Mouse (Mus musculus): ENCODE measurements around the gene Asap2.

Asap2 gene

DNA sequence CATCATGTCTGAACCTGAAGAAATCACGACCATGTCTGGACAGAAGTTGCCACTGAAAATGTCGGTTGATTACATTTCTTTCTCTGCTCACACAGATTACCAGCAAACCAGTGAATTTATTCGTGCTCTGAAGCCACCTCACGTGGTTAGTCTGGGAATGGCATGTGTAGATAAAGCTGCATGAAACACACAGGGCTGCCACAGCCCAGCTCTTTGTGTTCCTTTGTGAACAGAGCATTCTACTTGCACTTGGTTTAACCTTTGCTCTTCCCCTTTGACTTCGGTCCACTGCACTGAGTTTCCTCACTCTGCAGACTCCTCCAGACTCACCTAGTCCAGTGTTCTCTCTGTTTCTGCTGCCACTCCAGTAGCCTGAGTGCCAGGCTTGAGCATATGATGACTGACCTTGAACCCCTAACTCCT, 312.1 kb downstream of the Asap2 start:
- no peak for DNase-seq (ENCODE audit: low read depth in 2 of 2, low spot score in 2 of 2)

DNA sequence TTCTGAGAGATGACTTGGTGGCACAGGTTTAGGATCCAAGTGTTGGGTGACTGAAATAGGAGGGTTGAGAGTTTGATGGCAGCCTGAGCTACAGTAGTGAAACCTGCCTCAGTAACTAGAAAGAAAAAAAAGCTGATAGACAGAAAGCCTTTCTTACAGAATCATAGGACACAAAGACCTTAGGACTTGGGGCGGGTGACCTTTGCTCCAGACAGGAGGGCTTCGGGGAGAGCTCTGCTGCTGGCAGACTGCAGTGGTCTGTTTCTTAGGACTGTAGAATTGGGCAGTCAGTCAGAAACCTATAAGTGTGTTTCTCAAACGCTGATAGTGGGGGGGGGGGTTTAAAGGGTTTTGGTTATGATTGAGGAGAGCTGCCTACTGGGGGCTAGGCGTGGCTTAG, 315.5 kb downstream of the Asap2 start:
- DNase-seq (ENCODE audit: low read depth in 2 of 2, low spot score in 2 of 2), result no peak

DNA sequence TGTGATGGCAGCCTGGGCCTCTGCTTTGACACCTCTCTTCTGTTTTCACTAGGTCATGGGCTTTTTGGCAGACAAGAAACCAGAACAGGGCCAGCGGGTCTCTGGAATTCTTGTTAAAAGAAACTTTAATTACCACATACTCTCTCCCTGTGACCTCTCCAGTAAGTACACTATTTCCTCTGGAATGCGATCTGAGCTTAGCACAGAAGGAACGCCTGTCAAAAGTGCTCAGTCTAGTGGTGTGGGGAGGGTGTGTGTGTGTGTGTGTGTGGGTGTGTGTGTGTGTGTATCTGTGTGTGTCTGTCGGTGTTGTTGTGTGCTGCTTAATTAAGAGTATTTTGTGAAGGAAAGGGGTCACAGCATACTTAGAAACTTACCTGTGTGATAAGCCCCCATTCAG, 316.5 kb downstream of the Asap2 start:
- DNase-seq (ENCODE audit: low read depth in 2 of 2, low spot score in 2 of 2), result no peak

DNA sequence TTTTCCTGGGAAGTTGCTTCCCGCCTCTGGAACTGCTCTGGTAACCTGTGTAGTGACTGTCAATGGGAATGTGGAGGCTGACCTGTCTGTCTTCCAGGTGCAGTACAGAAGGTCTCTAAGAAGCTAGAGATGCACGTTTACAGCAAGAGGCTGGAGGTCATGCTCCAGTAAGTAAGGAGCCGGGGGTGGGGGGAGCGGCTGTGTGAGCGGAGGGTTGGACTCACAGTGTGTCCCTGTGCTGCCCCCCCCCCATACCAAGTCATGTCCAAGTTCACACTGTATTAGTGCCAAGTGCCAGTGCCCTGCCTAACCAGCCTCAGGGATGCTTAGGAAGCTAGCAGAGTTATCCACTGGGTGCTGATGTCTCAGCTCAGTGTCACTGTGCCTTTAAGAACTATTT, 321.9 kb downstream of the Asap2 start:
- no peak for DNase-seq (ENCODE audit: low read depth in 2 of 2, low spot score in 2 of 2)

DNA sequence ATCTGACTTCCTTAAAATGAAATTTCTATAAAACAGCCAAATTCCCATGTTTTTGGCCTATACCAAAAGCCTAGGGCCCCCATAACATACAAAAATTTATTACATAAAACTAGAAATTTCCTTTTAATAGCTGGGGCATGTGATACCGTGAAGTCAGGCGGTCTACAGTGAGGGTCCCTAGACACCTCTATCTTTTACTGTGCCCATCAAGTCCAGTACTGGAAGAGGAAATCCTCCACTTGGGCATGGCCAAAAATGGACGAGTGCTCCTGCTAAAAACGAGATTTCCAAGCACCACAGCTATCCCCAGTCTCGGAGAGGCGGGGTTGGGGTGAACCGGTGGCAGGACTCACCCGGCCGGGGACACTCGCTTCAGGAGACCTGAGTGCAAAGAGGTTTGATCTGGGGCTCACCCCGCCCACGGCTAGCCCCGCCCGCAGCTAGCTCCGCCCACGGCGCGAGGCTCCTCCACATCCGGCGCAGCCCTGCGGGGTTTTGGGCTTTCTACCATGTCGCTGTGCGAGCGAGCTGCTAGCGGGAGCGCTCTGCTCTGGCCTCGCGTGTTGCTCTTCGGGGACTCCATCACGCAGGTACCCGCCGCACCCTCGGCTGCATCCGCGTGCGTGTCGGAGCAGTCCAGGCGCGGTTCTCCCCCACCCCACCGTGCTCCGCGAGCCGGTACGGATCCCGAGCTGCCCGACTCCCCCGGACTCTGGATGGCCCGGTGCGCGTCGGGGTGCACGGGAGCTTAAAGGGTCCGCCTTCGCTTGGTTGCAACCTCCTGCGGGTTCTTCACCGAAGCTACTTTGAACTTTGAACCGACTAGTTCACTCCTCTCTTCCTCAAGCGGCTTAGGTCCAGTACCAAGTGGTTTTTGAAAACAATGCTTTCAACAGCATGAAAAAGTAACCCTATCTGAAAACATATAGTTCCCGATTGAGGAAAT, 325.9 kb downstream of the Asap2 start, which contains the start of gene Iah1:
Gene Iah1, plus strand, starts transcription at position 467 of the 946 bp plus-strand sequence.
- DNase-seq (ENCODE audit: low read depth in 2 of 2, low spot score in 2 of 2), result peak; percentile 77 to 83

DNA sequence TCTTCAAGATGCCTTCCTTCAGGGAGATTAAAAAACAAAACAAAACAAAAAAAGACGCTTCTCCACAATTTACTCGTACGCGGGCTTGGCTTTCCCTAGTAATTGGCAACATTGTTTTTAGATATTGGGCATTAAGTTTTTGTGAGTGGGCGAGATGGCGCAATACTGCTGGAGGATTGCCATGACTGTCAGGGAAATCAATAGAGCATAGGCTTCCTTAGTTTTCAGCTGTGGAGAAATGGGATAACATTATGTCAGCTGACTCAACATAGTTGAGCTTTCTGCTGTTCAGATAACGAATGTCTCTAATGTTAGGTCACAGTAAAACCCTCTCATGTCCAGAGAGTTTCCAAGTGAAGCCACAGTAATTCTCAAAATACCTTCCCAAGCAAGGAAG, 326.6 kb downstream of the Asap2 start:
- DNase-seq (ENCODE audit: low read depth in 2 of 2, low spot score in 2 of 2), result no peak

DNA sequence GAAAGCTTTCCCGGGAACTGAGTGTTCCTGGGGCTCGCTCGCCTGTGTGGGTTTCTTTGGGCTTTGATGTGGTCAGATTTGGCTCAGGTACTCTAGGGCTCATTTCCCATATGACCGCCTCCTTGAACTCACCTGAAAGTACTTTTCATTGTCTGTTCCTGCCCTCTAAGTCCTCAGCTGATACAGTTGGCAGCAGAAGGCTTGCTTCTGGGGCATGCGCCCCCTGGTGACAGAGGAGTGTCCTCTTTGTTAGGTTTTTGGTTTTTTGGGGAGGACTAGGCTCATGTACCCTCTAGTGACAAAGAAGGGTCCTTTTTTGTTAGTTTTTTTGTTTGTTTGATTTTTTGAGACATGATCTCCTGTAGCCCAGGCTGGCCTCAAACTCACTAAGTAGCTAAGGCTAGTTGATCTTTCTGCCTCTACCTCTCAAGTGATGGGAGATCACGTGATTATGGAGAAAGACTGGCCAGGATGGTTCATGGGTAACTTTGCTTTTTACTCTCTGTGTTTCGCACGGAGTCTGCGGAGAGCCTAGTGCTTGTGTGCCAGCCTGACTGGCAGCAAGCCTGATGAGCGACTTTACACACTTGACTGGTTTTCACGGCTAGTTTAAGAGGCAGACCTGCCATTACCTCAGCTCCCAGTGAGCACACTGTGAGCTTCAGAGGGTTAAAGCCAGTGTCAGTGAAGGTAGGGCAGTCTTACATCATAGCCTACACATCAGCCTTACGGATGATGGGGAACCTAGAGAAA, 328.1 kb downstream of the Asap2 start:
- peak; percentile 64 to 78 for DNase-seq (ENCODE audit: low read depth in 2 of 2, low spot score in 2 of 2)

Data from CD8-positive naive resting alpha-beta T cell, adult 2 months (primary cell).